Mouse (Mus musculus): ENCODE data around the gene Cyp2w1. TPM values are rescaled to one million over a fixed set of nuclear protein-coding genes. Genes with fewer than 3 reads are reported as not detected.
A peak's percentile ranks its signal among the peaks of the same experiment; 100 is the strongest.

Gene Cyp2w1
- total RNA-seq, 2 experiments from 2014 or later = not detected

- no peak overlapping the region for H3K27ac ChIP-seq
- no peak for DNase-seq (ENCODE audit: low spot score in 2 of 2)
- H3K4me3 ChIP-seq = no peak overlapping the region
- no peak for TF ChIP-seq CTCF (conservative IDR thresholded peaks at IDR 0.05)
Observed at GRCm38 (mm10) chr5:139373126-139373525, 20.7 kb downstream of the Cyp2w1 start.

GRCm38 (mm10) chr5:139373889-139374444 is 21.6 kb downstream of the Cyp2w1 start:
- no peak for TF ChIP-seq CTCF (conservative IDR thresholded peaks at IDR 0.05)
- Histone ChIP-seq H3K4me3 (no peak overlapping the region), H3K27ac (no peak overlapping the region)
- no peak for DNase-seq (ENCODE audit: low spot score in 2 of 2)

DNA sequence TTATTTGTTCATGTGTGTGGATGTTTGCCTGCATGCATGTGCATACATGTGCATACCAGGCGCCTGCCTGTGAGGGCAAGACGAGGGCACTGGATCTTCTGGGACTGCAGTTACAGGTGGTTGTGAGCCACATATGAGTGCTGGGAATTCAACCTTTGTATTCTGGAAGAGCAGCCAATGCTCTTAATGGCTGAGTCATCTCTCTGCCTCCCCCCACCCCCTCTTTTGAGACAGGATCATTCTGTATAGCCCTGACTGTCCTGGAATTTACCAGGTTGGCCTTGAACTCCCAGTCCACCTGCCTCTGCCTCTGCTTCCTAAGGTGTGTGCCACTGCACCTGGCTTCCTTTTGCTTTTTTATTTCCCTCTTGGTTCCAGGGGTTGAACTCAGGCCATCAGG is 22.4 kb downstream of the Cyp2w1 start:
- TF ChIP-seq CTCF (conservative IDR thresholded peaks at IDR 0.05) = no peak
- Histone ChIP-seq H3K4me3 (no peak overlapping the region), H3K27ac (no peak overlapping the region)
- no peak for DNase-seq (ENCODE audit: low spot score in 2 of 2)

GRCm38 (mm10) chr5:139377468-139378270 is 25.3 kb downstream of the Cyp2w1 start, which contains the start of gene Gpr146:
Gpr146 (plus strand) TSS chr5:139377697.
- TF ChIP-seq CTCF (conservative IDR thresholded peaks at IDR 0.05) = no peak
- Histone ChIP-seq H3K4me3 (no peak within 1 kb of the TSS), H3K27ac (peak within 1 kb of the TSS; percentile 97)
- no peak for DNase-seq (ENCODE audit: low spot score in 2 of 2)

DNA sequence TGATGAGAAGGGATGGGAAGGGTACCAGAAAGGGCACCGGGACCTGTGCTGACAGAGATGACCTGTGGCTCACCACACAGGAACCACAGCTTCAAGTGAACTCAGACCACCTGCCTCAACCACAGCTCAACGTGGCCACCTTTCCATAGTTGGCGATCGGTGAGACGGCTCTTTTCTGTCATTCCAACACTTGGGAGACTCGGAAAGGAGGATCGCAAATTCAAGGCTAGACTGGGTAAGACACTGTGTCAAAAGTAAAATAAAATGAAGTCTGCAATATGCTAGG is 25.8 kb downstream of the Cyp2w1 start:
- no peak for TF ChIP-seq CTCF (conservative IDR thresholded peaks at IDR 0.05)
- Histone ChIP-seq H3K4me3 (no peak overlapping the region), H3K27ac (peak overlapping the region; percentile 97)
- no peak for DNase-seq (ENCODE audit: low spot score in 2 of 2)

- DNase-seq (ENCODE audit: low spot score in 2 of 2) = no peak
- TF ChIP-seq CTCF (conservative IDR thresholded peaks at IDR 0.05) = no peak
- peak overlapping the region; percentile 97 for H3K27ac ChIP-seq
- H3K4me3 ChIP-seq = no peak overlapping the region
Observed at GRCm38 (mm10) chr5:139378986-139379629, 26.7 kb downstream of the Cyp2w1 start.

- peak overlapping the region; percentile 97 for H3K27ac ChIP-seq
- no peak for TF ChIP-seq CTCF (conservative IDR thresholded peaks at IDR 0.05)
- peak overlapping the region; percentile 77 for H3K4me3 ChIP-seq
- DNase-seq (ENCODE audit: low spot score in 2 of 2) = no peak
Observed at GRCm38 (mm10) chr5:139379771-139380384, 27.5 kb downstream of the Cyp2w1 start.

GRCm38 (mm10) chr5:139380385-139381248 is 28.2 kb downstream of the Cyp2w1 start:
- DNase-seq (ENCODE audit: low spot score in 2 of 2) = peak; percentile 85 to 91
- TF ChIP-seq CTCF (conservative IDR thresholded peaks at IDR 0.05) = no peak
- H3K27ac ChIP-seq = peak overlapping the region; percentile 97
- peak overlapping the region; percentile 77 for H3K4me3 ChIP-seq

DNA sequence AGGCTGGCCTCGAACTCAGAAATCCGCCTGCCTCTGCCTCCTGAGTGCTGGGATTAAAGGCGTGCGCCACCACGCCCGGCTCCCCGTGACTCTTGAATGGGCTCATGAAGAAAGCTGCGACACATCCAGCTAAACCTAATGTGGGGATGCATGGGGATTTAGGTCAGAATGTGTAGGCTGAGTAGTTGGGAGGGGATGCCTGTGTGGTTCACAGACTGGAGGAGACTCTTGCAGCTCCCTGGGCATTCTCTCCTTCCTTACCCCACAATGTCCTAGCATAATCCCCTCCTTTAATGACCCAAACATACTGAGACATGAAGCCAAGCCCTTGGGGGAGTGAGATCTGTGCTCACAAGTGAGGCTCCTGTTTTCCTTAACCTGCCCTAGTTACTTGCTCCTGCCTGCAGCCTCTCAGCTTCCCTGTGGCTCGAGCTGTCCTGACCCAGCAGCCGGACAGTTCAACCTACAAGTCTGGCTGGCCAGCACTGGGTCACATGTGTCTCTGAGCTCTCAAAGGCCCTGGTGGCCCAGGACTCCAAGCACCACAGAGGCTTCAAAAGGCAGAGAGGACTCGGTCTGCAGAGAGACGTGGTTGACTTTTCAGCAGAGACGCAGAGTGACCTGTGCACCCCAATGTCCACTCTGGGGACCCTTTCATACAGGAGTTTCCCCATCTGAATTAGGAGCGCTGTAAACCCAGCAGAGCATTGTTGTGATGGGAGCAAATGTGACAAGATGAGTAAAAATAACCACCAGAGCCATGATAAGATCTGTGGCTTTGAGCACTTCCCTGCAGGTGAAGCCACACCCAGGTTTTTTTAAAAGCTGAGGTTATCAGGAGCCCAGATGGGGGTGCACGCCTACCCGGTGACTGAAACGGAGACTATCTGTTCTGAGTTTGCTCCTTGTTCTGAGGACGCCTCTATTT is 29.4 kb downstream of the Cyp2w1 start:
- no peak for DNase-seq (ENCODE audit: low spot score in 2 of 2)
- no peak for TF ChIP-seq CTCF (conservative IDR thresholded peaks at IDR 0.05)
- peak overlapping the region; percentile 97 for H3K27ac ChIP-seq
- peak overlapping the region; percentile 77 for H3K4me3 ChIP-seq

- no peak for TF ChIP-seq CTCF (conservative IDR thresholded peaks at IDR 0.05)
- DNase-seq (ENCODE audit: low spot score in 2 of 2) = no peak
- Histone ChIP-seq H3K27ac (peak overlapping the region; percentile 97), H3K4me3 (peak overlapping the region; percentile 77)
Observed at GRCm38 (mm10) chr5:139382760-139383159, 30.3 kb downstream of the Cyp2w1 start.

DNA sequence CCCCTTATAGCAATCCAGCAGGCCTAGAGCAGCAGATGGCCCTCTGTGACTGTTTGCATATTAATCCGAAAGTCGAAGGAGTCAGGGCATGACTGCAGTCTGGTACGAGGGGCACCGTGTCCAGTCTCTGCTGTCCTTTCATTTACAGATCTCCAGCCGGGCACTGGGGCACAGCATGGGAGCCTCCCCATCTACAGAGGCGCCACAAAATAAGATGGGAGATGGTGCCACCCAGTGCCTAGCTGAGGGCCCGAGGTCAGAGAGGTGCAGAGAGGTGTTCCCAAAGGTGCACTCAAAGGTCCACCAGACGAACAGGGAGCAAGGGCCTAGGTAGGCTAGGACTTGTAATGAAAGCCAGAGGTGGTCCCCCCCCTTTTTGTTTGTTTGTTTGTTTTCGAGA is 30.8 kb downstream of the Cyp2w1 start:
- no peak for TF ChIP-seq CTCF (conservative IDR thresholded peaks at IDR 0.05)
- no peak for DNase-seq (ENCODE audit: low spot score in 2 of 2)
- Histone ChIP-seq H3K4me3 (peak overlapping the region; percentile 77), H3K27ac (peak overlapping the region; percentile 97)
